In the genomic region with DNA sequence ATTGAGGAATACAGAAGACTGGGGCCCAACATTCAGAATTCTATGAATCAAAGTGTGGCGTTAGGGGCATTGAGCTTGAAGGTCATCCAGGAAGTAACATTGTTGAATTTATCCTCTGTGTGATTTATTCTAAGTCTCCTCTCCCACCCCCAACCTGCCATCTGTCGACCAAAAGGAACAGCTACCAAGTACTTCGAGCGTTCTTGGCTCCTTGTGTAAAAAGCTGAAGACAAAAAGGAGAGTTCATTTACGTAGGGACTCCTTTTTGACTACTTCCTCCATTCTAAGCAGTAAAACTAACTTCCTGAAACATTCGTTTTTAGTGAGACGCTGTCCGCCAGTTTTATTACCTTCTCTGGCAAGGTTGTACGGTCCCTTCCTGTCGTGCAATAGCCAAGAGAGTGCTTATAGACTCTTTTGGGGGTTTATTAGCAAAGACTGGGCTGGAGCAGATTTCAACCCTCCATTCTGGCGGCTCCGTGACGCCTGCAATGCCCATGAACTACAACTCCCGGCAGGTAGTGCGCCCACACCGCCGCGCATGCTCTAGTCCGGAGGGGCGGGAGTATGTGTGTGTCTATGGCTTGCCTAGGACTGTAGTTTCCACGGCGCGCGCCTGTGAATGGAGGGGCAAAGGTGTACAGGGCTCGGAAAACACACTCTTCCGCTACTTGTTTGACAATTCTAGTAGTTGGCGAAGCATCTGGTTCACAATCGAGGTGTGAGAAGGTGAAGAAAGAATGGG, we compare ENCODE assay signal across 8 mouse cellular contexts. TPM values are rescaled to one million over a fixed set of nuclear protein-coding genes. Genes with fewer than 3 reads are reported as not detected.
DNase-seq lines count a peak whose midpoint lies in the region; ATAC-seq lines count a peak whose summit lies in the region.

No protein-coding gene starts in this region.

- peak overlapping the region; percentile 65 for H3K4me3 ChIP-seq in hindbrain, embryonic 16.5 days (ENCODE audit: low read length)
- peak overlapping the region; percentile 85 for H3K4me3 ChIP-seq in macrophage (ENCODE audit: inconsistent target)

- ATAC-seq in hindbrain, embryonic 16.5 days, result peak; percentile 96

- H3K4me1 ChIP-seq in hindbrain, embryonic 16.5 days (ENCODE audit: control insufficient read depth, insufficient read depth, low read depth, low read length), result peaks cover 15% of the 10 kb centered on the region

- DNase-seq in T-cell, adult 2 months (ENCODE audit: low spot score), result peak; percentile 95
- peak; percentile 93 to 94 for DNase-seq in cerebellum, postnatal 36 days
- peak; percentile 95 for DNase-seq in gastrocnemius, adult 18-20 months (ENCODE audit: low spot score)
- DNase-seq in left cerebral cortex, adult 18-20 months (ENCODE audit: low spot score in 2 of 2), result peak; percentile 94 to 96
- peak; percentile 97 for DNase-seq in right cerebral cortex, adult 18-20 months
- DNase-seq in urinary bladder, postnatal 10 days (ENCODE audit: low spot score), result peak; percentile 73

- no peaks in the 10 kb centered on the region for H3K9me3 ChIP-seq in hindbrain, embryonic 16.5 days (ENCODE audit: control insufficient read depth, low read length)

- H3K36me3 ChIP-seq in hindbrain, embryonic 16.5 days (ENCODE audit: control insufficient read depth, insufficient read depth, low read length), result peaks cover 6% of the 10 kb centered on the region; the same call in 1 of the 2 replicates
- peaks cover 12% of the 10 kb centered on the region; the same call in 1 of the 2 replicates for H3K36me3 ChIP-seq in macrophage (ENCODE audit: inconsistent target)

- H3K79me2 ChIP-seq in macrophage (ENCODE audit: inconsistent target), result peaks cover 54% of the 10 kb centered on the region

- no peaks in the 10 kb centered on the region for H3K27me3 ChIP-seq in hindbrain, embryonic 16.5 days (replicated peaks; ENCODE audit: control insufficient read depth, insufficient read depth, low read length)

- peak overlapping the region; percentile 90 for H3K27ac ChIP-seq in hindbrain, embryonic 16.5 days (ENCODE audit: low read depth, low read length)
- peak overlapping the region; percentile 95 for H3K27ac ChIP-seq in macrophage

- H3K4me2 ChIP-seq in hindbrain, embryonic 16.5 days (ENCODE audit: low read length), result peak overlapping the region; percentile 97

- WGBS in hindbrain, embryonic 16.5 days, result under 1% methylated on average over 28 of the region's 28 CpGs
- WGBS in macrophage (ENCODE audit: missing documents), result 1% methylated on average over 28 of the region's 28 CpGs

- H3K9ac ChIP-seq in hindbrain, embryonic 16.5 days (ENCODE audit: low read depth, low read length), result peak overlapping the region; percentile 76

RNA-seq across cellular contexts. Expression of a gene that starts 0.7 kb away (rescaled TPM):
- 10 to 100 TPM; 38.7 to 40.9 TPM for total RNA-seq in gastrocnemius, adult 18-20 months (2021)
- polyA plus RNA-seq in hindbrain, embryonic 16.5 days (2015; fragmentation: Nextera tagmentation; extraction: Ambion mirVana), result 12.1 and 14.6 TPM in 2 replicates
- total RNA-seq in left cerebral cortex, adult 18-20 months (2021), result 10 to 100 TPM; 40.5 to 47.2 TPM
- total RNA-seq in macrophage (2018; cell fraction: chromatin; rRNA removed), result 100 to 1,000 TPM in 20 of 26 experiments, 10 to 100 TPM in 6; 62.1 to 218 (median 142) TPM
- total RNA-seq in macrophage (2018; cell fraction: cytosol; rRNA removed), result 10 to 100 TPM; 35.7 to 59.1 (median 48.0) TPM
- 100 to 1,000 TPM in 15 of 26 experiments, 10 to 100 TPM in 11; 54.8 to 174 (median 104) TPM for total RNA-seq in macrophage (2018; cell fraction: nucleus; rRNA removed)
- polyA plus RNA-seq in macrophage (2018), result 27.3 to 40.2 TPM (median 37.7 TPM) in 3 replicates

RNA-seq across cellular contexts. Expression of a gene that starts 1.0 kb away (rescaled TPM):
- total RNA-seq in gastrocnemius, adult 18-20 months (2021), result 10 to 100 TPM; 18.1 to 18.5 TPM
- 20.1 and 22.2 TPM in 2 replicates for polyA plus RNA-seq in hindbrain, embryonic 16.5 days (2015; fragmentation: Nextera tagmentation; extraction: Ambion mirVana)
- total RNA-seq in left cerebral cortex, adult 18-20 months (2021), result 1 to 10 TPM; 8.6 to 9.5 TPM
- 10 to 100 TPM in 3 of 26 experiments, 1 to 10 TPM in 22, under 1 TPM in 1; 0.45 to 11.9 (median 3.5) TPM for total RNA-seq in macrophage (2018; cell fraction: chromatin; rRNA removed)
- 10 to 100 TPM in 11 of 26 experiments, 1 to 10 TPM in 15; 3.4 to 13.4 (median 9.9) TPM for total RNA-seq in macrophage (2018; cell fraction: cytosol; rRNA removed)
- total RNA-seq in macrophage (2018; cell fraction: nucleus; rRNA removed), result 10 to 100 TPM in 8 of 26 experiments, 1 to 10 TPM in 18; 2.1 to 25.3 (median 6.1) TPM
- polyA plus RNA-seq in macrophage (2018), result 13.0 to 21.0 TPM (median 16.1 TPM) in 3 replicates

RNA-seq across cellular contexts. Expression of a gene that starts 39.7 kb away (rescaled TPM):
- 1 to 10 TPM; 1.3 to 1.7 TPM for total RNA-seq in gastrocnemius, adult 18-20 months (2021)
- 4.0 and 5.6 TPM in 2 replicates for polyA plus RNA-seq in hindbrain, embryonic 16.5 days (2015; fragmentation: Nextera tagmentation; extraction: Ambion mirVana)
- 1 to 10 TPM; 3.9 to 6.1 TPM for total RNA-seq in left cerebral cortex, adult 18-20 months (2021)
- 10 to 100 TPM in 11 of 26 experiments, 1 to 10 TPM in 15; 3.2 to 19.8 (median 9.2) TPM for total RNA-seq in macrophage (2018; cell fraction: chromatin; rRNA removed)
- 1 to 10 TPM in 25 of 26 experiments, under 1 TPM in 1; 0.91 to 2.9 (median 1.5) TPM for total RNA-seq in macrophage (2018; cell fraction: cytosol; rRNA removed)
- 10 to 100 TPM in 9 of 26 experiments, 1 to 10 TPM in 17; 3.2 to 19.5 (median 8.9) TPM for total RNA-seq in macrophage (2018; cell fraction: nucleus; rRNA removed)
- polyA plus RNA-seq in macrophage (2018), result 1.6 to 2.2 TPM (median 2.2 TPM) in 3 replicates

RNA-seq across cellular contexts. Expression of a gene that starts 49.4 kb away (rescaled TPM):
- 10 to 100 TPM; 19.0 to 20.8 TPM for total RNA-seq in gastrocnemius, adult 18-20 months (2021)
- polyA plus RNA-seq in hindbrain, embryonic 16.5 days (2015; fragmentation: Nextera tagmentation; extraction: Ambion mirVana), result 12.9 and 13.0 TPM in 2 replicates
- 10 to 100 TPM; 18.4 to 19.2 TPM for total RNA-seq in left cerebral cortex, adult 18-20 months (2021)
- 10 to 100 TPM in 12 of 26 experiments, 1 to 10 TPM in 13, under 1 TPM in 1; 0.29 to 14.4 (median 8.0) TPM for total RNA-seq in macrophage (2018; cell fraction: chromatin; rRNA removed)
- 1 to 10 TPM; 3.8 to 9.4 (median 7.4) TPM for total RNA-seq in macrophage (2018; cell fraction: cytosol; rRNA removed)
- 10 to 100 TPM in 3 of 26 experiments, 1 to 10 TPM in 23; 1.4 to 13.1 (median 7.5) TPM for total RNA-seq in macrophage (2018; cell fraction: nucleus; rRNA removed)
- polyA plus RNA-seq in macrophage (2018), result 4.3 to 8.7 TPM (median 6.4 TPM) in 3 replicates

Comparison
In these comparisons a context has a peak if more than half of its experiments do, and no peak if none do; other contexts are left out.
1. Peak in every context shown above with its lines: DNase-seq, ATAC-seq, H3K4me3 ChIP-seq and H3K27ac ChIP-seq.